Mouse (Mus musculus): Measurements from ENCODE around the gene Ccne1. TPM values are rescaled to one million over a fixed set of nuclear protein-coding genes. Genes with fewer than 3 reads are reported as not detected.
A peak's percentile ranks its signal among the peaks of the same experiment; 100 is the strongest.
"Not testable (repeated sequence)": the region's sequence is repeated elsewhere in the genome, so short reads cannot be mapped to it uniquely, and the experiment has no call there.

Ccne1 gene
- polyA plus RNA-seq, 1 experiment from 2014 or later = 59.4 TPM

DNA sequence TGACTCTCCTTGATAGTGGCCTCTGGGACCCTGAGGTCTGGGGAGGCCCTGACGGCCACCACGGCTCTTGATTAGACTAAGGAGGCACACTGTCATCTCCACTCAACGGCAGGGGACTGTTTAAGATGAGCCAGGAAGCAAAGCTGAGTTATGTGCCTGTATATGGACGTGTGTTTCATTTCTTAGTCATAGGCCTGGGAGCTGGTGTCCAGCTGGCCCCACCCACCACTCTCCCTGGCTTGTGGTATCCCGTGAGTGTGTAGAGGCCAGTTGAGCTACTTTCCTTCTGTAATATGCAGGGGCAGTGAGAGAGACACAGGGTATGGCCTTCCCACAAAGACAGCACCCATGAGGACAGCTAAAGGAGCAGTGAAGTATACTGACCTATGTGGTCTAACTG lies 20.9 kb upstream of the Ccne1 start:
- not testable (repeated sequence) for H3K27ac ChIP-seq; H3K9me3 ChIP-seq; H3K4me3 ChIP-seq (replicated peaks); H3K4me1 ChIP-seq (replicated peaks); H3K4me2 ChIP-seq (replicated peaks); H3K36me3 ChIP-seq; H3K9ac ChIP-seq; ATAC-seq; H3K27me3 ChIP-seq (replicated peaks)
- WGBS = 42% methylated on average over 5 of the region's 5 CpGs

- H3K4me1 ChIP-seq (replicated peaks) = 0 out of 2 replicates have a peak, but pooled peaks cover 2% of the 10 kb centered on the region
- no peak overlapping the region for H3K27ac ChIP-seq
- no peak for ATAC-seq
These were observed 18.3 kb upstream of the Ccne1 start for GRCm38 (mm10) chr7:38125565-38126159.

GRCm38 (mm10) chr7:38124164-38124563 lies 16.8 kb upstream of the Ccne1 start:
- H3K4me3 ChIP-seq (replicated peaks); H3K4me2 ChIP-seq (replicated peaks); H3K27me3 ChIP-seq (replicated peaks); ATAC-seq; H3K9ac ChIP-seq; H3K9me3 ChIP-seq; H3K27ac ChIP-seq; H3K4me1 ChIP-seq (replicated peaks); H3K36me3 ChIP-seq: not testable (repeated sequence)
- 82% methylated on average over 2 of the region's 2 CpGs for WGBS

More at GRCm38 (mm10) chr7:38125565-38126159, 18.3 kb upstream of the Ccne1 start:
- Histone ChIP-seq H3K4me2 (replicated peaks) (no peak overlapping the region), H3K9me3 (no peaks in the 10 kb centered on the region), H3K4me3 (replicated peaks) (no peak overlapping the region), H3K27me3 (replicated peaks) (no peaks in the 10 kb centered on the region), H3K9ac (no peak overlapping the region), H3K36me3 (no peaks in the 10 kb centered on the region)
- WGBS = 80% methylated on average over 12 of the region's 12 CpGs

- Histone ChIP-seq H3K4me1 (replicated peaks) (no peaks in the 10 kb centered on the region), H3K9ac (no peak overlapping the region), H3K4me3 (replicated peaks) (no peak overlapping the region), H3K27me3 (replicated peaks) (no peaks in the 10 kb centered on the region), H3K9me3 (no peaks in the 10 kb centered on the region), H3K36me3 (no peaks in the 10 kb centered on the region), H3K27ac (no peak overlapping the region), H3K4me2 (replicated peaks) (no peak overlapping the region)
- 0% methylated on average over 1 of the region's 1 CpGs for WGBS
- ATAC-seq = no peak
These were observed 11.3 kb upstream of the Ccne1 start for GRCm38 (mm10) chr7:38118594-38118993.

DNA sequence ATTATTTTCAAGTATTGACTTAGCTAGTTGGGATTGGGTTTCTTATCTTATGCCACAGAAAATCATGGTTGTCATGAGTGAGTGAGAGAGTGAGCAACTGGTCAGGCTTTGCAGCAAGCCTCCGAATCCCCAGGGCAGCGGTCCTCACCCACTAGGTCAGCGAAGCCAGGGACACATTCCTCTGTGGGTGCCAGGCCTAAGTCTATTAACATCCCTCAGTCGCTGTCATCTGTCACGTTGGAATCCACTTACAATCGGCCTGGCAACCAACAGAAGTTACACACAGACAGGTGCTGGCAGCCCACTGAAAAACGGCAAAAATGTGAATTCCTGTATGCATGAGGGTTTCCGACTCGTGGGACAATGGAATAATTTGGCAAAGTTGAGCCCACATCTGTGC lies 5.1 kb upstream of the Ccne1 start:
- Histone ChIP-seq H3K9me3 (no peaks in the 10 kb centered on the region), H3K36me3 (no peaks in the 10 kb centered on the region), H3K4me2 (replicated peaks) (no peak overlapping the region), H3K27me3 (replicated peaks) (no peaks in the 10 kb centered on the region), H3K4me3 (replicated peaks) (no peak overlapping the region), H3K27ac (peak overlapping the region; percentile 33), H3K9ac (no peak overlapping the region), H3K4me1 (replicated peaks) (peaks cover 23% of the 10 kb centered on the region)
- ATAC-seq = no peak
- 79% methylated on average over 9 of the region's 9 CpGs for WGBS

DNA sequence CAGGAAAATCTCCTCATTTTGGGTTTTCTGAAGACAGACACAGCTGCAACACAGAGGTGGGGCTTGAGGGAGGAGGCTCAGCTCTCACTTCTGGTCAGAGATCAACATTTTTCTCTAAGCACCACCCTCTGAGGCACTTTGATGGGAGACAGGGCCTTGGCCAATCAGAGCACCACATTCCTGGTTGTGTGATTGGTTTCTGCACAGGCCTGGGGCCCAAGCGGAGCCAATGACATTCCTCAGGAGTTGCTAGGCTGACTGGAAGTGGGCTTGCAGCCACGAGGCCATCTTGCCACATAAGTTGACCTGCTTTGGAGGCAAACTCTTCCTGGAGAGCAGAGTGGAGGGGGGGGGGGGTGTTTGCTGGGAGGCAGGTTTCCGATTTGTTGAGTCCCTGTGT lies 4.7 kb upstream of the Ccne1 start:
- Histone ChIP-seq H3K27ac (peak overlapping the region; percentile 74), H3K4me1 (replicated peaks) (peaks cover 23% of the 10 kb centered on the region), H3K4me2 (replicated peaks) (0 out of 2 replicates have a peak overlapping the region, but pooled peaks have one; percentile 22), H3K4me3 (replicated peaks) (no peak overlapping the region), H3K27me3 (replicated peaks) (no peaks in the 10 kb centered on the region), H3K36me3 (no peaks in the 10 kb centered on the region), H3K9me3 (no peaks in the 10 kb centered on the region), H3K9ac (no peak overlapping the region)
- ATAC-seq = peak; percentile 70
- WGBS = 31% methylated on average over 3 of the region's 3 CpGs

GRCm38 (mm10) chr7:38108260-38108632 lies 912 bp upstream of the Ccne1 start:
- Histone ChIP-seq H3K27me3 (replicated peaks) (no peaks in the 10 kb centered on the region), H3K9ac (peak overlapping the region; percentile 56), H3K36me3 (no peaks in the 10 kb centered on the region), H3K4me1 (replicated peaks) (peaks cover 34% of the 10 kb centered on the region), H3K27ac (peak overlapping the region; percentile 72; the same call in 1 of the 2 replicates), H3K4me3 (replicated peaks) (peak overlapping the region; percentile 81), H3K9me3 (no peaks in the 10 kb centered on the region), H3K4me2 (replicated peaks) (peak overlapping the region; percentile 95)
- WGBS = 18% methylated on average over 10 of the region's 10 CpGs
- no peak for ATAC-seq

GRCm38 (mm10) chr7:38106711-38107311 lies 523 bp downstream of the Ccne1 start:
- peak overlapping the region; percentile 81 for H3K4me3 ChIP-seq (replicated peaks)
- peaks cover 22% of the 10 kb centered on the region for H3K4me1 ChIP-seq (replicated peaks)
- WGBS = 0% methylated on average over 44 of the region's 47 CpGs
- no peaks in the 10 kb centered on the region for H3K9me3 ChIP-seq
- peak overlapping the region; percentile 46 for H3K27ac ChIP-seq
- 0 out of 2 replicates have a peak, but pooled peaks cover 3% of the 10 kb centered on the region for H3K36me3 ChIP-seq
- H3K27me3 ChIP-seq (replicated peaks) = no peaks in the 10 kb centered on the region
- peak; percentile 38 for ATAC-seq
- H3K9ac ChIP-seq = peak overlapping the region; percentile 75
- H3K4me2 ChIP-seq (replicated peaks) = peak overlapping the region; percentile 95

- Histone ChIP-seq H3K4me1 (replicated peaks) (peaks cover 18% of the 10 kb centered on the region), H3K27ac (no peak overlapping the region), H3K27me3 (replicated peaks) (no peaks in the 10 kb centered on the region), H3K9me3 (no peaks in the 10 kb centered on the region), H3K9ac (no peak overlapping the region), H3K4me3 (replicated peaks) (no peak overlapping the region), H3K4me2 (replicated peaks) (peak overlapping the region; percentile 95), H3K36me3 (peaks cover 14% of the 10 kb centered on the region)
- WGBS = 89% methylated on average over 3 of the region's 3 CpGs
- ATAC-seq = no peak
These were observed 2.0 kb downstream of the Ccne1 start for GRCm38 (mm10) chr7:38105379-38105778.

DNA sequence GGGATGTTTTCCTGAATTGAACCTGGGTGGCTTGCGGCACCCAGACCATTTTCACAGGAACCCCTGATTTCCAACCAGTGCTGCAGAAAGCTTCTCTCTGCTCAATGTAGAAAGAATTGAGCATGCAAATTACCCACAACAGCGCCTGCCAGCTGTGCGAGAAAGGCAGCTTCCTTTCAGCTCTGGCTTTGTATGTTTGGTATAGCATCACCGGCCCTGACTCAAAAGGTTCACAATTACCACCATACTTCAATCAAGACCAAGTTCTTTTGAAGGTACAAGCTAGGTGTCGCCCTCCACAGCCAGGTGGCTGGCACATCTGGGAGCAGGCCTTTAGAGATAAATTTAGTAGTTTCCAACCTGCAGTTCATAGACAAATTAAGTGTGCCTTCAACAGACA lies 3.2 kb downstream of the Ccne1 start:
- Histone ChIP-seq H3K4me1 (replicated peaks) (peaks cover 18% of the 10 kb centered on the region), H3K4me2 (replicated peaks) (no peak overlapping the region), H3K9me3 (no peaks in the 10 kb centered on the region), H3K4me3 (replicated peaks) (no peak overlapping the region), H3K27me3 (replicated peaks) (no peaks in the 10 kb centered on the region), H3K9ac (no peak overlapping the region), H3K27ac (no peak overlapping the region), H3K36me3 (peaks cover 14% of the 10 kb centered on the region)
- ATAC-seq = no peak
- WGBS = 89% methylated on average over 5 of the region's 5 CpGs

GRCm38 (mm10) chr7:38094353-38094752 lies 13.0 kb downstream of the Ccne1 start:
- ATAC-seq = no peak
- peaks cover 6% of the 10 kb centered on the region; the same call in 1 of the 2 replicates for H3K36me3 ChIP-seq
- no peaks in the 10 kb centered on the region for H3K4me1 ChIP-seq (replicated peaks)
- H3K27ac ChIP-seq = no peak overlapping the region
- H3K9me3 ChIP-seq = no peaks in the 10 kb centered on the region
- H3K4me3 ChIP-seq (replicated peaks) = no peak overlapping the region
- WGBS = 71% methylated on average over 6 of the region's 6 CpGs
- 0 out of 2 replicates have a peak overlapping the region, but pooled peaks have one; percentile 10 for H3K9ac ChIP-seq
- no peaks in the 10 kb centered on the region for H3K27me3 ChIP-seq (replicated peaks)
- no peak overlapping the region for H3K4me2 ChIP-seq (replicated peaks)

GRCm38 (mm10) chr7:38093101-38093500 lies 14.2 kb downstream of the Ccne1 start:
- no peak overlapping the region for H3K4me2 ChIP-seq (replicated peaks)
- no peak overlapping the region for H3K4me3 ChIP-seq (replicated peaks)
- 37% methylated on average over 2 of the region's 2 CpGs for WGBS
- no peak overlapping the region for H3K9ac ChIP-seq
- ATAC-seq = no peak
- no peaks in the 10 kb centered on the region for H3K27me3 ChIP-seq (replicated peaks)
- H3K4me1 ChIP-seq (replicated peaks) = no peaks in the 10 kb centered on the region
- no peak overlapping the region for H3K27ac ChIP-seq
- peaks cover 3% of the 10 kb centered on the region; the same call in 1 of the 2 replicates for H3K36me3 ChIP-seq
- H3K9me3 ChIP-seq = no peaks in the 10 kb centered on the region

Data from intestine, embryonic 15.5 days (tissue).